Mouse (Mus musculus) granulocyte monocyte progenitor cell, adult 5-6 weeks (primary cell): ENCODE data around the gene Ano1. TPM values are rescaled to one million over a fixed set of nuclear protein-coding genes. Genes with fewer than 3 reads are reported as not detected.

ENCODE experiments used
- ATAC-seq: replicated peaks from 2 replicates; pipeline ENCODE4 v1.8.0; 2016; ENCODE audit warnings: mild to moderate bottlenecking, moderate TSS enrichment, inconsistent platforms; ENCODE audit not compliant: poor library complexity, severe bottlenecking
- total RNA-seq, 2 experiments: library from RNA; stranded (forward) in 1 of 2; stranded (reverse) in 1 of 2; fragments of 200-712, 200-1000 nt in 1 of 2; fragments of >200 nt in 1 of 2; fragmentation: Nextera tagmentation in 1 of 2; gene quantifications; 2 replicates each; pipeline ENCODE4 v1.2.3; 2014 to 2017

The Ano1 gene
- total RNA-seq (2014; fragmentation: Nextera tagmentation), result not detected in 2 replicates
- not detected in 2 replicates for total RNA-seq (2017)

DNA sequence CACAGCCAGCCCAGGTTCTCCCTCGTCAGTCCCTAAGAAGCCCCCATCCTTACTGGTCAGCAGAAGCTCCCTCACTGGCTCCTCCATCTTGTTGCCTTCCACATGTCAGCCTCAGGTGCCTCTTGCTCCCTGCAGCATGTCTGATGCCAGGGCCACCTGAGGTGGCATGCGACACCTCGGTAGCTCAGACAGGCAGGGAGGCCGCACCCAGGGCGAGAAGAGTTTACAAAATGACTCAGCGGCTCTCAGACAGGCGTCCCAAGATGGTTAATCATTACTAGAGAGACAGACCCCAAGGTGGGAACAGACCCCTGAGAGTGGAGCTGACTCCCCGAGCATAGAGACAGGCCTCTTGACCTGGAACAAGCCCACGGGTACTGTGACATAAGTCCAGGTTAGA is at the start of gene Ano1:
TSS of gene Ano1 (minus strand) at position 142 of the 400 bp plus-strand sequence.
- ATAC-seq, result no peak

DNA sequence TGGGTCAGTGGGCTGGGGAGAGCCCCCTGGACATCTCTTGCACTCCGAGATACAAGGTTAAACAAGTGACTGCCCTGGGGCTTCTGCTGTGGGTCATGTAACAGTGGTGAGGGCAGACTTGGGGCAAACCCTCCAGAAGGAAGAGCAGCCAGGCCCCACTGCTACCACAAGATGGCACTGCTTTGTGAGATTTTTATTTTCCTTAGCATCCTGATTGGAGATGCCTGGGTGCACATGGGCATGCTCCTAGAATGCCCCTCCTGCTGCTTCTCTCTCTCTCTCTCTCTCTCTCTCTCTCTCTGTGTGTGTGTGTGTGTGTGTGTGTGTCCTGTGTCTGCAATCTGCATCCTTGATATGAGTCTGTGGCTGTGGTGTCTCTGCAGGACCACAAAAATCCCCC is 46.7 kb upstream of the Ano1 start:
- ATAC-seq, result peak; percentile 53

DNA sequence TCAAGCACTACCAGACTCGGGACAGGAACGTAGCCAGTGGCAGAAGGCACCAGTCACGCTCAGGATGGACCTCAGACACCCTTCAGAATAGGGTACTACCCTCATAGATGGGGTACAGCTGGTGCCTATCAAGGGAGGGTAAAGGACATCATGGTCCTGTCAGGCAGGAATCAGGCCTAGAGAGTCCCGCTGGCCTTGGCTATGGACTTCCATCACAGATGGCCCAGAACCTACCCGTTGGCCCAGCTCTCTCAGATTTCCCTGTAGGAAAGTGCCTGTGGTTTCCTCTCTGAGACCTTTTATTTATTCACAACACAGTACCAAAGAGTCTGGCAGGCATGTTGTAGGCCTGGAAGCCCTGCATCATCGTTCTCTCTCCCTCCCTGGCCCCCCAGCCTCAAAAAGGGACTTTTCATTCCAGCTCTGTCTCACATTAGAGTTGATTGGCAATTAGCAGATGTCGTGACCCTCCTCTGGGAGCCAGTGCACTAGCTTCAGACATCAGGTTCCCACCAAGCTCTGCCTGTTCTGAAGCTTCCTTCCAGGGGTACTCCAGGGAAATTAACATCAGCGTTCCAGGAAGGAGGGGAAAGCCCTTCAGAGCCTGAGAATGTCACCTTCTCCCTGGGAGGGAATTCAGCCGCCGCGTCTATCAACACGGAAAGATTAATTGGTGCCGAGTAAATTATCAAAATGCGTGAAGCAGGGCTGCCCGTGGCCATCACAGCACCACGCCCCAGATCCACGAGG is 45.4 kb upstream of the Ano1 start:
- no peak for ATAC-seq

DNA sequence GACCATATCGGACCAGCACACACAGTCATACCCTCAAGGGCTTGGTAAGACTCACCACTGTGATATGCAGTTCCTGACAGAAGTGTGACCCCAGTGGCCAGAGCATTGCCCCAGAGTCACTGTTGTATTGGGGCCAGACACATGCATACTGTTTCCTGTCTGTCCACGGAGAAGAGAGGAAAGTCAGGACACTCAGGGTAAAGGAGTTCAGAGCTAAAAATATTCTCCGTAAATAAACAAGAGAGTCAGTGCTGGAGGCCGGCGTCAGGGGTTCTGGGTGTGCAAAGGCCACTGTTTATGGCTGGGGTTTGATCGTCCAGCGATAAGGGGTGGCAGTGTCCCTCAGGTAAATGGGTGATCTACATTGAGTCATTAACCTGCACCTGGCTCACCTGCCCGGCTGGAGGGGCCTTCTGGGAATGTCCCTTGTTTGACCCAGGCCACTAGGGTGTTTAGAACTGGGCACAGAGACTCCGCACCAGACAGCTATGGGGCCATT is 44.3 kb upstream of the Ano1 start:
- no peak for ATAC-seq

- ATAC-seq, result no peak
Observed at GRCm38 (mm10) chr7:144793296-144793695, 41.5 kb upstream of the Ano1 start.

DNA sequence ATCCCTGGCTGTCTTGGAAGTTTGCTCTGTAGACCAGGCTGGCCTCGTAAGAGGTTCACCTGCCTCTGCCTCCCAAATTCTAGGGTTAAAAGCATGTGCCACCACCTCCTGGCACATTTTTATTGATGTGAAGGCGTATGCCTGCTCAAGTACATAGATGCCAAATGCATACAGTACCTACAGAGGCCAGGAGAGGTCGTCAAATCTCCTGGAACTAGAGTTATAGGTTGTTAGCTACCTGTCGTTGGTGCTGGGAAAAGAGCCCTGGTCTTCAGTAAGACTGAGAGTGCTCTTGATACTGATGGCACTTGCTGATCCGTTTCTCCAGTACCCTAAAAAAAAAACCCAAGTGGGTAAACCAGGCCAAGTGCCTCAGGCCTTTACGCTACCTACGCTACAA is 39.7 kb upstream of the Ano1 start:
- no peak for ATAC-seq

DNA sequence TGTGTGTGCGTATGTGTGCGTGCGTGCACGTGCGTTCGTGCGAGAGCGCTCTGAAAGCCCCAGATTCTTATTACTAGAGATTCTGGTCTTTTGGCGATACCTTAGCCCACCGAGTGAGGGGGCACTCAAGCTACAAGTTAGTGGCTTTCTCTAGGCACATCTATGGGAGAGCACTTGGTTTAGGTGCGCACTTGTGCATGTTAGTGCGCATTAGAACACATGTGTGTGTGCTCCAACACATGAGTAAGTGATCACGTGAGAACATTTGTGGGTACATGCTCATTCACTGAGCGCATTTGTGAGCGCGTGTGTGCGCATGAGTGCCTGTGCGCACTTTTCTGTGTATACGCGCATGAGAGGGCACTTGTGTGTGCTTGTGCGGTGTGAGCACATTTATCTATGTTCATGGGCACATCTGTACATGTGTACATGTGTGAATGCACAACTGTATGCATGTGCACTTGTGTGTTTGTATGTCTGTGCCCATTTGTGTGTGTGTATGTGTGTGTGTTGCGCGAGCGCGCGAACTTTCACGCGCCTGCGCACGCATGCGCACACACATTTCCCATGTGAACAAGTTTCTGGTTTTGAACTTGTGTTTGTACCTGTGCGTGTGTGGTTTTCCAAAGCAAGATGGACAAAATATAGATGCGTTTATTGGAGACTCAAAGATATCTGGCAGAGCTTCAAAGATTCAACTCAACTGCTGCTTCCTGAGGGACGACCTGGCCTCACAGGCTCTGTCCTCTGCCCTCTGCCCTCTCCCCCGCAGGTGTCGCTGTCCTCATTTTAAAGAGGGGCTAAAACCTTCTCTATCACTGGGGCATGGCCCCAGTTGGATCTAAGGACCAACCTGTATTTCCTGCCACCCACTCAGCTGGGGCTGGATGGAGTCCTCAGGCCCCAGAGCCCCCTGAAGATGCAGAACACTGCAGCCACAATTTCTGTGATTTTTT is 38.1 kb upstream of the Ano1 start:
- no peak for ATAC-seq

DNA sequence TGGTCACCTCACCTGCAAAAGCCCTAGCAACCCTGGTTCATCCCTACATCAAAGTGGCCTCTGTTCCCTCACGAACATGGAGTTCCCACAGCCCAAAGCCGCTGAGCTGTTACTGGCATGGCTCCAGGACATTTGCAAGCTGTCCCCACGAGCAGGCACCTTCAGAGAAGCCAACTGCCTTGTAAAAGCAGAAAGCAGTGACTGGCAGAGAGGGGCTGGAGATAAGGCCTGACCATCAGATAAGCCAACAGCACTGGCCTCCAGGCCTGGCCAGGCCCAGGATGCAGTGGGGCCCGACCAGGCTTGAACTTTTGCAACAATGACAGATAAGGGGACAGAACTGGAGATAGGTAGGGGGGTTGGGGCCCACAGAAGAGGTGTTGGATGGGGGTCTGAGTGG is 36.9 kb upstream of the Ano1 start:
- ATAC-seq, result peak; percentile 31

- no peak for ATAC-seq
Observed at GRCm38 (mm10) chr7:144787501-144787900, 35.7 kb upstream of the Ano1 start.

GRCm38 (mm10) chr7:144786571-144786970 is 34.8 kb upstream of the Ano1 start:
- ATAC-seq, result no peak

DNA sequence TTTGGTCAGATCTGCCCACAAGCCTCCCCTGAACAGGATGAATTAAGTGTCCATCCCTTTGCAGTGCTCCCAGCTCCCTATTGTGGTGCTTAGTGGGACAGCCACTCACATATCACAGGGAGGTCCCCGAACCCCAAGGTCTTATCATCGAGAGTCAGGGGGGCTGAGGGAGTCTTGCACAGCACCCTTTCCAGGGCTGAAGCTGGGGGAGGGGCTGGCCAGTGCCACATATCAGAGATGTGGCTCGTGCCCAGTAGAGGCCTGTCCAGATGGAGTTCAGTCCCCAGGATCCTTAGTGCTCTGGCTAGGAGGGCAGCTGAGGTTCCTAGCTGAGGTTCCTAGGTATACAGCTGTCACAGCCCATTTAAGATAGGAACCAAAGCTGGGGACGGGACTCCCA is 32.4 kb upstream of the Ano1 start:
- no peak for ATAC-seq

DNA sequence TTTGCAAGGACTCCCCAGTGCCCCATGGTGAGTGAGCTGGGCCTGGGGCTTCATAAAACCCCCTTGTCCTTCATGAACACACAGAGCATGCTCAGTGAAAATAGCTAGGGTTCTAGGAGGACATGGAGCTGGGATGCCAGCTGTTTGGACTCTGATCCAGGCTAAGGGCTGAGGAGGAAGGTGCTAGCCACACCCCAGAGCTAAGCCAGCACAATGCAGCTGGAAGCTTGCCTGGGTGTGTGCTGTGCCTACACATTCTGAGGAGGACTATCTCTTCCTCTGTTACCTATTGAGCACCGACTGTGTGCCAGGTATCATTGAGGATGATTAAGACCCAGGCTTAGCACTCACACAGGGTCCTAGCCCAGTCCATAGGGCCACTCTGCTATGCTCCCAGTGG is 30.6 kb upstream of the Ano1 start:
- no peak for ATAC-seq

DNA sequence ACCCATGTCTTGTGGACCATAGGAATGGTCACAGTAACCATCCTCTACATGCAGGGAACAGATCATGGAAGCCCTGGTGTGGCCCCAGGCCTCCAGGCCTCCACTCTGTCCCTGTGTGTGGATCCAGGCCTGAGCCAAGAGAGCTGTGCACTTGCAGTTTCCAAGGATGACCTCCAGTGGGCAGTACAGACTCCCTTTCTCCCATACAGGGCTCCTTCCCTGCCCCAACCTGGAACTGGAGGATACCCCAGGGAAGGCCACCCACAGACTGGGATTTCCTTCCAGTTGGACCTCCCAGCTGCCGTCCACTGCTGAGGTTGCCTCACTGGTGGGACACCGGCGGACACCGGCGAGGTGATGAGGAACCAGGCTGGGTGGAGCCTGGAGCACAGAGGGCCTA is 29.6 kb upstream of the Ano1 start:
- peak; percentile 37 for ATAC-seq

- no peak for ATAC-seq
Observed at GRCm38 (mm10) chr7:144780190-144780589, 28.4 kb upstream of the Ano1 start.

DNA sequence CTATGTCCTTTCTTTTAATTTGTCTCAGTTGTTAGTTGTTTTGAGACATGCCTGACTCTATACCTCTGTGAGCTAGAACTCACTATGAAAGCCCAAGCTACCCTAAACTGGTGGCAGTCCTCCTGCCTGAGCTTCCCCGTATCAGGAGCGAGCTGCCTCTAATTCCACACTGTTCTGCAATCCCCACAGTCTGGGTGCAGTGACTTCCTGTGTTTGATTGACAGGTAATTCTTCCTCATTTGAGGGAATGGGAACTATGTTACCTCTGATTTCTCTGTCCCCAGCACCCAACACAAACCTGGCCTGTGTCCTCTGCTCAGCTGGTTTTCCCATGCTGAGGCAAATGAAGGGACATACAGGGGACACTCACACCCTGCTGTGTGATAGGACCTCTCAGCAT is 27.9 kb upstream of the Ano1 start:
- ATAC-seq, result peak; percentile 69

- no peak for ATAC-seq
Observed at GRCm38 (mm10) chr7:144777805-144778204, 26.0 kb upstream of the Ano1 start.

GRCm38 (mm10) chr7:144775804-144776447 is 24.2 kb upstream of the Ano1 start:
- ATAC-seq, result peak; percentile 70

- no peak for ATAC-seq
Observed at GRCm38 (mm10) chr7:144775214-144775613, 23.4 kb upstream of the Ano1 start.

- no peak for ATAC-seq
Observed at GRCm38 (mm10) chr7:144774283-144774682, 22.5 kb upstream of the Ano1 start.

GRCm38 (mm10) chr7:144770116-144770515 is 18.3 kb upstream of the Ano1 start:
- ATAC-seq, result no peak
